Mouse (Mus musculus) WW6 (cell line): ENCODE measurements around the gene Krtap10-10.

ENCODE experiments used
- DNase-seq: peaks from one replicate; pipeline ENCODE4 v3.0.0-alpha.2; 2013; ENCODE audit warnings: low read depth, low spot score

Krtap10-10 gene

GRCm38 (mm10) chr10:77867546-77867945 is 31.8 kb downstream of the Krtap10-10 start:
- DNase-seq, result no peak

GRCm38 (mm10) chr10:77869651-77870050 is 33.9 kb downstream of the Krtap10-10 start:
- DNase-seq, result no peak

GRCm38 (mm10) chr10:77878985-77879384 is 43.2 kb downstream of the Krtap10-10 start:
- DNase-seq, result no peak

- no peak for DNase-seq
Observed at GRCm38 (mm10) chr10:77880305-77880704, 44.6 kb downstream of the Krtap10-10 start.

GRCm38 (mm10) chr10:77882553-77882952 is 46.8 kb downstream of the Krtap10-10 start:
- no peak for DNase-seq

GRCm38 (mm10) chr10:77886007-77886747 is 50.4 kb downstream of the Krtap10-10 start:
- no peak for DNase-seq
